Mouse (Mus musculus) forebrain, embryonic 14.5 days (tissue): ENCODE measurements around the gene Cwc25. TPM values are rescaled to one million over a fixed set of nuclear protein-coding genes. Genes with fewer than 3 reads are reported as not detected.

Source experiments
- ATAC-seq: fragments of 200-750 bp; cut with Nextera tagmentation; 2 replicates; pipeline ENCODE4 v1.8.0; 2017; ENCODE audit warnings: mild to moderate bottlenecking, moderate library complexity
- DNase-seq: peaks from one replicate; pipeline ENCODE4 v3.0.0-alpha.2; 2015; ENCODE audit warnings: low spot score
- H3K27ac ChIP-seq: fragments of 300-500 bp; sonication (generic); 2 replicates; pipeline ENCODE4 v1.5.1; 2014; ENCODE audit warnings: low read depth, mild to moderate bottlenecking, control low read depth, low read length, moderate library complexity
- H3K27me3 ChIP-seq: fragments of 300-500 bp; sonication (generic); replicated peaks from 2 replicates; pipeline ENCODE4 v1.6.1; 2014; ENCODE audit warnings: low read length, control low read depth, mixed read lengths; ENCODE audit not compliant: control insufficient read depth, insufficient read depth
- H3K36me3 ChIP-seq: fragments of 300-500 bp; sonication (generic); 2 replicates; pipeline ENCODE4 v1.6.1; 2014; ENCODE audit warnings: low read length, control low read depth; ENCODE audit not compliant: control insufficient read depth, insufficient read depth
- H3K4me1 ChIP-seq: fragments of 300-500 bp; sonication (generic); 2 replicates; pipeline ENCODE4 v1.6.1; 2014; ENCODE audit warnings: antibody characterized with exemption, low read length, control low read depth; ENCODE audit not compliant: control insufficient read depth, insufficient read depth
- H3K4me2 ChIP-seq: fragments of 300-500 bp; sonication (generic); 2 replicates; pipeline ENCODE4 v1.6.1; 2014; ENCODE audit warnings: mild to moderate bottlenecking, control low read depth, low read length
- H3K4me3 ChIP-seq: fragments of 300-500 bp; sonication (generic); 2 replicates; pipeline ENCODE4 v1.5.1; 2014; ENCODE audit warnings: low read depth, low read length, control low read depth
- H3K9ac ChIP-seq: fragments of 300-500 bp; sonication (generic); 2 replicates; pipeline ENCODE4 v1.6.1; 2014; ENCODE audit warnings: mild to moderate bottlenecking, low read length, control low read depth, moderate library complexity
- H3K9me3 ChIP-seq: fragments of 300-500 bp; sonication (generic); replicated peaks from 2 replicates; pipeline ENCODE4 v1.6.1; 2016; ENCODE audit warnings: low read length, control low read depth, mixed read lengths; ENCODE audit not compliant: control insufficient read depth
- WGBS: fragments of 180-500 bp; shearing (Covaris S2); extraction: QIAGEN DNeasy Blood & Tissue Kit; methylation state at CpG from one replicate; pipeline ENCODE4 v1.1.7; 2014; 5-methylcytosine and 5-hydroxymethylcytosine counted together
- polyA plus RNA-seq: library from polyadenylated mRNA; unstranded; fragments of >200 nt; fragmentation: Nextera tagmentation; extraction: Ambion mirVana; gene quantifications from 2 replicates; pipeline ENCODE4 v1.2.1, GENCODE M21; 2014

The Cwc25 gene
- polyA plus RNA-seq, 1 experiment from 2014 or later = 9.9 TPM

DNA sequence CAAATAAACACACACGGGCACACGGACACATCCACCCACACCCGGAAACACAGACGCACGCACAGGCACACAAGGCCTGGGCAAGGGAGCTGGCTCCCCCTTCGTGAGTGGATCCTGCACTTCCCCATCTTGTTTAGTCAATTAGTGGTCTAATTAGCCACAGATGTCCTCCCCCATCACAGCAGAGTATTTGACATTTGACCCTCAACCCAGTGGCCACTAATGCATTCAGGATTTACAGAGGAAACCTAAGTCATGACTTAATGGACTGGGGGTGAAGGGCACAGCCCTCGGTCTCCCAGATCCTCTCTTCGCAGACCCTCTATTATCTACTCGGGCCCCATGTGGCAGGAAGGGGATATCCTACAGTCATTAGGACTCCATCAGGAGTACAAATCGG is 32.7 kb downstream of the Cwc25 start:
- 37% methylated on average over 10 of the region's 10 CpGs for WGBS

GRCm38 (mm10) chr11:97728730-97729129 is 37.6 kb downstream of the Cwc25 start:
- no peaks in the 10 kb centered on the region for H3K27me3 ChIP-seq
- H3K9me3 ChIP-seq = no peaks in the 10 kb centered on the region
- ATAC-seq = no peak
- 88% methylated on average over 7 of the region's 7 CpGs for WGBS
- peaks cover under 1% of the 10 kb centered on the region; the same call in 1 of the 2 replicates for H3K4me1 ChIP-seq
- no peak for DNase-seq
- peaks cover 77% of the 10 kb centered on the region for H3K36me3 ChIP-seq
- H3K9ac ChIP-seq = no peak overlapping the region
- H3K4me3 ChIP-seq = no peak overlapping the region
- no peak overlapping the region for H3K27ac ChIP-seq
- H3K4me2 ChIP-seq = no peak overlapping the region

More for the DNA sequence above, 32.7 kb downstream of the Cwc25 start:
- Histone ChIP-seq H3K4me2 (no peak overlapping the region), H3K36me3 (peaks cover 32% of the 10 kb centered on the region), H3K9me3 (no peaks in the 10 kb centered on the region), H3K9ac (no peak overlapping the region), H3K27me3 (no peaks in the 10 kb centered on the region), H3K4me3 (no peak overlapping the region), H3K27ac (no peak overlapping the region), H3K4me1 (peaks cover 2% of the 10 kb centered on the region; the same call in 1 of the 2 replicates)
- no peak for ATAC-seq
- no peak for DNase-seq

GRCm38 (mm10) chr11:97728311-97728710 is 38.0 kb downstream of the Cwc25 start:
- Histone ChIP-seq H3K27ac (no peak overlapping the region), H3K4me2 (no peak overlapping the region), H3K9ac (no peak overlapping the region), H3K4me3 (no peak overlapping the region), H3K27me3 (no peaks in the 10 kb centered on the region), H3K36me3 (peaks cover 81% of the 10 kb centered on the region), H3K4me1 (no peaks in the 10 kb centered on the region), H3K9me3 (no peaks in the 10 kb centered on the region)
- 87% methylated on average over 7 of the region's 7 CpGs for WGBS
- DNase-seq (no peak), ATAC-seq (no peak)

GRCm38 (mm10) chr11:97723709-97724108 is 42.6 kb downstream of the Cwc25 start:
- Histone ChIP-seq H3K9me3 (no peaks in the 10 kb centered on the region), H3K4me2 (no peak overlapping the region), H3K4me3 (no peak overlapping the region), H3K27me3 (no peaks in the 10 kb centered on the region), H3K36me3 (peaks cover 95% of the 10 kb centered on the region), H3K4me1 (no peaks in the 10 kb centered on the region), H3K27ac (no peak overlapping the region), H3K9ac (no peak overlapping the region)
- 91% methylated on average over 7 of the region's 7 CpGs for WGBS
- DNase-seq (no peak), ATAC-seq (no peak)

- H3K27me3 ChIP-seq = no peaks in the 10 kb centered on the region
- no peak overlapping the region for H3K9ac ChIP-seq
- H3K4me3 ChIP-seq = no peak overlapping the region
- no peaks in the 10 kb centered on the region for H3K9me3 ChIP-seq
- no peak for ATAC-seq
- H3K36me3 ChIP-seq = peaks cover 92% of the 10 kb centered on the region
- H3K4me1 ChIP-seq = no peaks in the 10 kb centered on the region
- no peak for DNase-seq
- H3K4me2 ChIP-seq = no peak overlapping the region
- WGBS = 92% methylated on average over 4 of the region's 4 CpGs
- no peak overlapping the region for H3K27ac ChIP-seq
These were observed 45.0 kb downstream of the Cwc25 start for GRCm38 (mm10) chr11:97721338-97721737.

DNA sequence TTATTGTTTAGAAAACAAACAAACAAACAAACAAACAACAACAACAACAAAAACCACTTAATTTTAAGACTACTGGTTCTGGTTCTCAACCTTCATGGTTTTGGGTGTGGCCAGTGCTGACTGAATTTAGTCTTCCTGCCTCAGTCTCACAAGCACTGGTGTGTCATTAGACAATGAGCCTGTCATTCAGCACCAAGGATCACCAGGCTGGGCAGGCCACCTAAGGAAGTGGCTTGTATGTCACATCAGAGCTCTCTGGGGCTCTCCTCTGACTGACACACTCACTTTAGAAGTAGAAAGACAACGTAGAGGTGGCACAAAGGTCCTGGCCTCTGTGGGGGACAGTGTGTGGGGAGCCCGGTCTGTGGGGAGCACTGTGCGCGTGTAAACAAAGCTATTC is 47.3 kb downstream of the Cwc25 start:
- WGBS = 87% methylated on average over 4 of the region's 4 CpGs
- Histone ChIP-seq H3K9me3 (no peaks in the 10 kb centered on the region), H3K9ac (no peak overlapping the region), H3K4me3 (no peak overlapping the region), H3K27ac (no peak overlapping the region), H3K4me1 (no peaks in the 10 kb centered on the region), H3K27me3 (no peaks in the 10 kb centered on the region), H3K36me3 (peaks cover 86% of the 10 kb centered on the region), H3K4me2 (no peak overlapping the region)
- no peak for ATAC-seq
- DNase-seq = no peak

DNA sequence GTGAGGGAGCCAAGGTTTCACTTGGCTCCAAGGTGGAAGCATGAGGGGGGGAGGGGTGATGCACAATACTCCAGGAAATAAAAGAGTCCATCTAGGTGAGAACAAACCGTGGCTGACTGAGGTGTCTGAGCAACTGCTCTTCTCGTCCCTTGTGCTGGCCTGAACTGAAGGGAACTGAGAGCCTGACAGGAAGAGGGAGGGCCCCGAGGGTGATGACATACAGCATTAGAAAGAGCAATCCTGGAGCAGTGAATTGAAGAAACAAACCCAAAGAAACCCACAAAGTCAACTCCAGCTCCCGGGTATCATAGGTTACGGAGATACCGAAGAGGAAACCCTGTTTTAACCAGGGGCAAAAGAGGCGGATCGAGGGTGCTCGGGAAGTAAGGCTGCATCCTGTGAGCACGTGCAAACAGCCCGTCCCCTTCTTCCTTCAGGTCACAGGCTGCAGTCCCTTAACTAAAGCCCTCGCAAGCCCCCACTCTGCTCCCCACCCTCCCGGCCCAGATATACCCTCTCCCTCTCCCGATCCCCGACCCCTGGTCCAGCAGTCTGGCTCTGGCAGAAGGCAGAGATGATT is 48.0 kb downstream of the Cwc25 start:
- 87% methylated on average over 15 of the region's 15 CpGs for WGBS
- ATAC-seq (no peak), DNase-seq (no peak)
- H3K4me1 ChIP-seq = no peaks in the 10 kb centered on the region
- no peak overlapping the region for H3K4me2 ChIP-seq
- no peak overlapping the region for H3K9ac ChIP-seq
- no peaks in the 10 kb centered on the region for H3K9me3 ChIP-seq
- no peaks in the 10 kb centered on the region for H3K27me3 ChIP-seq
- no peak overlapping the region for H3K4me3 ChIP-seq
- peaks cover 86% of the 10 kb centered on the region for H3K36me3 ChIP-seq
- H3K27ac ChIP-seq = no peak overlapping the region

DNA sequence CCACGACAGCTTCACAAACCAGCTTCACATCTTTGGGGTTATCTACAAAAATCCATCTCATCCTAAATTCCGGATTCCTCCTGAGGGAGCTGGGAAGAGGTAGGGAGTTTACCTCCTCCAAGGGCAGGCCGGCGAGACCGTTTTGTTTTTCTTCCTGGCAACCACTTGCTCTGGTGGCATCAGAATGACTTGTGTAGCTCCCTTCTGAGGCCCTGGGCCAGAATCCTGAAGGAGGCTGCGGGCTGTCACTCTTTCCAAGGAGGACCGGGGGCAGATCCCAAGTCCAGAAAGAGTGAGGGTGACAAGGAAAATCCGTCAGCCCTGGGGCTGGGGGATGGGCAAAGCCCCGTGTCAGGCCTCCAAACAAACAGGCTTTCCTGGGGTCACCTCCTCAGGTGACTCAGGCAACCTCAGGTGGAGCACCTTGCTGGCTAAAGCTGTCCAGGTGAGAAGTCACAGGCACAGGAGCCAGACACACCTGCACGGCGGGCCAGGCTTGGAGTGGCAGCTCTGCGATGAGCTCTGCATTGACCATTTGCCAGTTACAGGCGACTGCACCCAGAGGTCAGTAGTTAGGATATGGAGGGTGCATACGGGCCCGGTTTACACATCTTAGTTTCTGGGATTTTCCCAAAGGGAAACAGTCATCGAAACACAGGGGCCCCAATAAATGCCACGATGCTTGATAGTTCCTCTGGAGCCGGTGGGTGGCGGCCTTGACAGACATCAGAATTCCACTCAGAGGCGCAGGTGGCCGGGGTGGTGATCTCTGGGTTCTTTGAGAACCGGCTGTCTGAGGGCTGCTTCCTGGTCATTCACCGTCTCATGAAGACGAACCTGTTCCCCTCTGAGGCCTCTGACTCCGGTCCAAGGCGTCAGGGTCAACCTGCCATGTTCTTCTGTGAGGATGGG is 48.7 kb downstream of the Cwc25 start:
- 93% methylated on average over 26 of the region's 26 CpGs for WGBS
- Histone ChIP-seq H3K27me3 (no peaks in the 10 kb centered on the region), H3K9ac (no peak overlapping the region), H3K4me3 (no peak overlapping the region), H3K4me2 (no peak overlapping the region), H3K4me1 (no peaks in the 10 kb centered on the region), H3K27ac (no peak overlapping the region), H3K36me3 (peaks cover 86% of the 10 kb centered on the region), H3K9me3 (no peaks in the 10 kb centered on the region)
- ATAC-seq (no peak), DNase-seq (no peak)

GRCm38 (mm10) chr11:97716021-97716420 is 50.3 kb downstream of the Cwc25 start:
- Histone ChIP-seq H3K4me1 (no peaks in the 10 kb centered on the region), H3K4me2 (no peak overlapping the region), H3K27me3 (no peaks in the 10 kb centered on the region), H3K9ac (no peak overlapping the region), H3K27ac (no peak overlapping the region), H3K36me3 (peaks cover 86% of the 10 kb centered on the region), H3K4me3 (no peak overlapping the region), H3K9me3 (no peaks in the 10 kb centered on the region)
- whole genome bisulfite sequencing = 90% methylated on average over 8 of the region's 8 CpGs
- DNase-seq (no peak), ATAC-seq (no peak)
